Mouse (Mus musculus) adrenal gland, adult 18-20 months (tissue): ENCODE data around the gene Rasgef1b. TPM values are rescaled to one million over a fixed set of nuclear protein-coding genes. Genes with fewer than 3 reads are reported as not detected.
"Not testable (repeated sequence)": the region's sequence is repeated elsewhere in the genome, so short reads cannot be mapped to it uniquely, and the experiment has no call there.

Experiments used
- DNase-seq, 2 experiments: peaks; one replicate each; pipeline ENCODE4 v3.0.0; 2021 to 2022; ENCODE audit warnings: low spot score in 2 of 2
- total RNA-seq, 2 experiments: library from RNA; stranded (reverse); gene quantifications; 1 replicate in 1 of 2; 2 replicates in 1 of 2; pipeline ENCODE4 v1.2.3; 2021

The Rasgef1b gene
- total RNA-seq, 2 experiments from 2014 or later, result 10.4 to 13.3 TPM

- DNase-seq, result no peak
These were observed 496.5 kb downstream of the Rasgef1b start for GRCm38 (mm10) chr5:99232410-99232809.

GRCm38 (mm10) chr5:99230476-99230875 is 498.4 kb downstream of the Rasgef1b start:
- DNase-seq, result no peak

GRCm38 (mm10) chr5:99227361-99227760 is 501.5 kb downstream of the Rasgef1b start:
- no peak for DNase-seq

- no peak for DNase-seq
These were observed 504.3 kb downstream of the Rasgef1b start for GRCm38 (mm10) chr5:99224571-99225011.

GRCm38 (mm10) chr5:99223869-99224498 is 504.9 kb downstream of the Rasgef1b start:
- no peak for DNase-seq

- no peak for DNase-seq
These were observed 510.5 kb downstream of the Rasgef1b start for GRCm38 (mm10) chr5:99218385-99218784.

- not testable (repeated sequence) for DNase-seq
These were observed 512.2 kb downstream of the Rasgef1b start for GRCm38 (mm10) chr5:99216588-99217152.

- no peak for DNase-seq
These were observed 513.4 kb downstream of the Rasgef1b start for GRCm38 (mm10) chr5:99215207-99216157.

GRCm38 (mm10) chr5:99214400-99214799 is 514.5 kb downstream of the Rasgef1b start:
- no peak for DNase-seq

GRCm38 (mm10) chr5:99213211-99213610 is 515.7 kb downstream of the Rasgef1b start:
- DNase-seq, result no peak

- no peak for DNase-seq
These were observed 525.4 kb downstream of the Rasgef1b start for GRCm38 (mm10) chr5:99203475-99203874.

GRCm38 (mm10) chr5:99202074-99202837 is 526.6 kb downstream of the Rasgef1b start:
- peak; percentile 26 to 52 for DNase-seq

- DNase-seq, result no peak
These were observed 533.4 kb downstream of the Rasgef1b start for GRCm38 (mm10) chr5:99195436-99195835.

GRCm38 (mm10) chr5:99190941-99191800 is 537.7 kb downstream of the Rasgef1b start:
- DNase-seq, result no peak

- DNase-seq, result no peak
These were observed 545.2 kb downstream of the Rasgef1b start for GRCm38 (mm10) chr5:99183637-99184036.

- DNase-seq, result no peak
These were observed 554.1 kb downstream of the Rasgef1b start for GRCm38 (mm10) chr5:99174608-99175385.

GRCm38 (mm10) chr5:99169836-99170235 is 559.0 kb downstream of the Rasgef1b start:
- DNase-seq, result no peak

GRCm38 (mm10) chr5:99167767-99168166 is 561.1 kb downstream of the Rasgef1b start:
- no peak for DNase-seq
